Mouse (Mus musculus): ENCODE data around the gene Prkag1. TPM values are rescaled to one million over a fixed set of nuclear protein-coding genes. Genes with fewer than 3 reads are reported as not detected.

Gene Prkag1
- total RNA-seq, 1 experiment from 2014 or later, result 59.1 TPM

DNA sequence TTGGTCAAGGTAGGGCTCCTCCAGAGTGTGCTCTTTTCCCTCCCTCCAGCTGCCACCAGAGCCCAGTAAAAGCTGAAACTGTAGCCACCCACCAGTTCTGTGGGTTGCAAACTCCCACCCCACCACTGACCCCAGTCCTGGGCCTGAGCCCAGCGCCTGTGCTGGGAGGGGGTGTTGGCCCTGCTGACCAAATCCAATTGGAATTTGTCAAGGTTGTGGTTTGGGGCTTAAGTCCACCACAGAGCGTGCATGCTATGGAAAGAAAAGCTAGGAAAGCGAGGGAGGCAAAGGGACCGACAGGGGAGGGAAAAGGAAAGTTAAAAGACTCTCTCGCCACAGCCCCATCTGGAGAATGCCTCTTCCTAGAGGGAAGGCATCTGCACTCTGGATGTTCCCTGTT is 63.1 kb downstream of the Prkag1 start:
- no peak for DNase-seq

DNA sequence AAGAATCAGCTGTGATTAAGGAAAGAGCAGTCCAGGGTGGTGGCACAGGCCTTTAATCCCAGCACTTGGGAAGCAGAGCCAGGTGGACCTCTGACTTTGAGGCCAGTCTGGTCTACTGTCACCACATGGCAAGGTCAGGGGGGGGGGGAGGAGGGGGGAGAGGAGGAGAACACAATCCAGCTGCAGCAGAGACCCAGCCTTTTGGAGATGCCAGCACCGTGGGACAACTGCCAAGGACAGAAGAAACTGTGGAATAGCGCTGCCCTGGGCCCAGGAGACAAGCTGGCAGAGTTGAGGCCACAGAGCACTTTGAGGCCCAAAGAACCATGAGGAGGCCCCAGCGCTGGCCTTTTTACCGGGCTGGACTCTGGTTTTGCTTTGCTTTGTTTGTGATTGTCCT is 65.4 kb downstream of the Prkag1 start:
- DNase-seq, result peak; percentile 52

Other genes starting within 250 kb of the Prkag1 start
- 73.8 and 86.1 TPM in 2 replicates for gene Adcy6, start 221.4 kb downstream of the Prkag1 start, total RNA-seq (2021)
- gene Cacnb3, start 200.7 kb downstream of the Prkag1 start, total RNA-seq (2021), result 12.0 and 18.2 TPM in 2 replicates
- 85.2 and 87.5 TPM in 2 replicates for gene Ddx23, start 168.6 kb downstream of the Prkag1 start, total RNA-seq (2021)
- gene Rnd1, start 154.1 kb downstream of the Prkag1 start, total RNA-seq (2021), result 2.1 and 3.6 TPM in 2 replicates
- 0.96 and 0.98 TPM in 2 replicates for gene Ccdc65, start 123.3 kb downstream of the Prkag1 start, total RNA-seq (2021)
- gene Fkbp11, start 103.3 kb downstream of the Prkag1 start, total RNA-seq (2021), result 7.2 and 7.7 TPM in 2 replicates
- 98.5 and 104 TPM in 2 replicates for gene Arf3, start 68.3 kb downstream of the Prkag1 start, total RNA-seq (2021)
- 0.48 and 0.79 TPM in 2 replicates for gene Wnt10b, start 53.4 kb downstream of the Prkag1 start, total RNA-seq (2021)
- gene Wnt1, start 41.7 kb downstream of the Prkag1 start, total RNA-seq (2021), result not detected in 2 replicates
- gene Ddn, start 22.0 kb downstream of the Prkag1 start, total RNA-seq (2021), result 0.11 TPM in 1 of 2 replicates, not detected in the other
- gene Kmt2d, start 39.7 kb upstream of the Prkag1 start, total RNA-seq (2021), result 64.0 and 66.6 TPM in 2 replicates
- 3.0 and 3.6 TPM in 2 replicates for gene Rhebl1, start 63.0 kb upstream of the Prkag1 start, total RNA-seq (2021)
- 1.9 and 3.5 TPM in 2 replicates for gene Dhh, start 67.0 kb upstream of the Prkag1 start, total RNA-seq (2021)
- 21.4 and 26.3 TPM in 2 replicates for gene Lmbr1l, start 86.7 kb upstream of the Prkag1 start, total RNA-seq (2021)
- 337 and 342 TPM in 2 replicates for gene Tuba1b, start 103.0 kb upstream of the Prkag1 start, total RNA-seq (2021)
- not detected in 2 replicates for gene Gm49450, start 122.0 kb upstream of the Prkag1 start, total RNA-seq (2021)
- 124 and 185 TPM in 2 replicates for gene Tuba1a, start 122.2 kb upstream of the Prkag1 start, total RNA-seq (2021)
- gene Tuba1c, start 198.4 kb upstream of the Prkag1 start, total RNA-seq (2021), result 200 and 223 TPM in 2 replicates
- 6.5 and 25.2 TPM in 2 replicates for gene Prph, start 223.7 kb upstream of the Prkag1 start, total RNA-seq (2021)
- 6.3 and 6.9 TPM in 2 replicates for gene Troap, start 243.1 kb upstream of the Prkag1 start, total RNA-seq (2021)

Measured in adrenal gland, postnatal 14 days (tissue).